Mouse (Mus musculus) CD8-positive naive resting alpha-beta T cell, adult 57 days (primary cell): Measurements from ENCODE around the gene Pafah1b3. TPM values are rescaled to one million over a fixed set of nuclear protein-coding genes. Genes with fewer than 3 reads are reported as not detected.

ENCODE experiments used
- total RNA-seq: library from RNA; stranded (reverse); gene quantifications from one replicate; pipeline ENCODE4 v1.2.4, GENCODE M21; 2023

The Pafah1b3 gene
- total RNA-seq, result 15.0 TPM

GRCm38 (mm10) chr7:25297454-25298325, at the start of gene Pafah1b3:
Gene Pafah1b3, minus strand, starts transcription at chr7:25297986.

GRCm38 (mm10) chr7:25316532-25317445, 19.0 kb upstream of the Pafah1b3 start, which contains the start of gene Megf8:
Gene Megf8, plus strand, starts transcription at chr7:25317164.

DNA sequence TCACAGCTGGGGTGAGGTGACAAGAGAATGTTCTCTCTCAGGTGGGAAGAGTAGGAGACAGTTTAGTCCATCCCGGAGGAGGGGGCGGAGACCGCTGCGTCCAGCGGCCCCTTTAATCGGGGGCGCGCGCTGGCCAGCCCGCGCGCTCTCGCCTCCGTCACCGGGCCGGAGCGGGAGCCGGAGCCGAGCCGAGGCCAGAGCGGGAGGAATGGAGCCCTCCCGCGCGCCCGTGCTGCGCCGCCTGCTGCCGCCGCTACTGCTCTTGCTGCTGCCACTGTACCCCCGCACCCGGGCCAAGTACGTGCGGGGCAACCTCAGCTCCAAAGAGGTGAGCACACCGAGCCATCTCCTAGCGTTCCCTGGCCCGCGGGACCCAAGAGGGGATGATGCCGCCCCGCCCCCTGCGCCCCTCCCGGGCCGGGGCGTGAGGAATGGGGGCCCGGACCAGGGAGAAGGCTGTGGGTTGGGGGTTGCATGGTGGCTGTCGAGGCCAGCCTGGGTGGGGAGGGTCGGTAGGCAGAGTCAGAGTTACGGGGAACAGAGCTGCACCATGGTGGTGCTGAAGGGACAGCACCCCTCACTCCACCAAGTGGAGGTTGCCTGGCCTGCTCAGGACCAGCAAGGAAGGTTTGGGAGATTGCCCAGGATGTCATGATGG, 8.3 kb upstream of the Pafah1b3 start, which contains the start of gene Tmem145:
Gene Tmem145 (plus strand): TSS at position 151 of the 658 bp plus-strand sequence.

DNA sequence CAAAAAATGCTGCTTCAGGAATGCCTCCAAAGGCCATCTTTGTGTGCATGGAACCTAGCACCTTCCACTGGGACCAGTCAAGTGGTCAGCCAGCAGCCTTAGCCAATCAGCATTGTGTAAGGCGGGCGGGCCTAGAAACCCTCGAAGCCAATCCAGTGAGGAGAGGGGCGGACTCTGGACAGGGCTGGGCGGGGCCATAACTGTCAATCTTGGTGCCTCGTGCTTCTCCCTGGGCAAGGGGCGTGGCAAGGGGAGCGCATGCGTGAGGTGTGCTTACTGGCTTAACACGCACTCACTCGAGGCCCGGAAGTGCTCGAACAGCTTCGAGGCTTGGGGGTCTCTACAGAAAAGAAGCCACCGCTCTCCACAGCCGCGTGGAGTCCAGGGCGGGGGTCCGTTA, 3.3 kb upstream of the Pafah1b3 start, which contains the start of gene Prr19:
Gene Prr19 (plus strand): TSS at position 349 of the 400 bp plus-strand sequence.

GRCm38 (mm10) chr7:25267301-25267750, 30.5 kb downstream of the Pafah1b3 start, which contains the start of gene Cic:
Gene Cic, plus strand, starts transcription at chr7:25267704.

DNA sequence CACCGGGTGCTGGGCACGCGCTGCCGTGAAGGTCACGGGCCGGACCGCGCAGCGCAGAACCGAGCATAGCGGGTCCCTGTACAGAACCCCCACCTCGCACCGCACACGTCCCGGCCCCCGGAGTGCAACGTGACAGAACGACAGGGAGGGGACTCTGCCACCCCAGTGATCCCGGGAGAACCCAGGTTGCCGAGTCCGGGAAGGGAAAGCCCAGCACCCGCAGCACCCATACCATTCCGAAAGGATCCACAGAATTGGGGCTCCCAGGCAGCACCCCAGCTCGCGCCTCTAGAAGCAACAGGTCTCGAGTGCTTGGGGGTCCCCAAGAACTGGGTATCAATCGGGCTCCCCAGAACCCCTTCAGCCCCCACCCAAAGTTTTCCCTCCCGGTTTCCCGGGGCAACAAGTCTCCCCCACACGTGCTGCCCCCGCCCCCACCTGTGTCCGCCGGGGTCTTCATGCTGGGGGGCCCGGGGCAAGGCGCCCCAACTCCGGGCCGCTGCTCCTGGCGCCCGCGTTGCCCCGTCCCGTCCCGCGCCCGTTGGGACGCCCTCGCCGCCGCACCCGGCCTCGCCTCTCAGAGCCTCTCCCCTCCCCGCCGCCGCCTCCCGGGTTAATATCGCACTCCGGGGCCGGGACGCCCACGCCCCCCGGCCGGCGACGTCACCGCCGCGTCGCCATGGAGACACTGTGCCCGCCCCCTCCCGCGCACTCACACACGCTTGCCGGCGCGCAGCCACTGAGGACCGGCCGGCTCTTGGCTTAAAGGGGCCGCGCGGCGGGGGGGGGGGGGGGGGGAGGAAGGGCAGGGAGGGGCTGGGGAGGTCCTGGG, 47.4 kb downstream of the Pafah1b3 start, which contains the start of gene Erf:
Gene Erf (minus strand): TSS at position 621 of the 832 bp plus-strand sequence.

Other genes with a start within 250 kb of the Pafah1b3 start
- 3.2 TPM for gene Grik5, start 225.6 kb downstream of the Pafah1b3 start, total RNA-seq
- 19.7 TPM for gene Zfp574, start 225.4 kb downstream of the Pafah1b3 start, total RNA-seq
- 22.4 TPM for gene Pou2f2, start 118.3 kb downstream of the Pafah1b3 start, total RNA-seq
- gene Dedd2, start 77.4 kb downstream of the Pafah1b3 start, total RNA-seq, result 91.3 TPM
- gene Zfp526, start 76.6 kb downstream of the Pafah1b3 start, total RNA-seq, result 19.5 TPM
- 90.8 TPM for gene Gsk3a, start 60.1 kb downstream of the Pafah1b3 start, total RNA-seq
- gene Erf, start 47.2 kb downstream of the Pafah1b3 start, total RNA-seq, result 38.9 TPM
- 342 TPM for gene Cic, start 30.3 kb downstream of the Pafah1b3 start, total RNA-seq
- gene Prr19, start 3.4 kb upstream of the Pafah1b3 start, total RNA-seq, result not detected
- not detected for gene Tmem145, start 8.1 kb upstream of the Pafah1b3 start, total RNA-seq
- gene Megf8, start 19.2 kb upstream of the Pafah1b3 start, total RNA-seq, result 0.89 TPM
- gene Cnfn, start 71.7 kb upstream of the Pafah1b3 start, total RNA-seq, result not detected
- gene Lipe, start 100.7 kb upstream of the Pafah1b3 start, total RNA-seq, result 13.0 TPM
- gene Cxcl17, start 114.9 kb upstream of the Pafah1b3 start, total RNA-seq, result not detected
- gene Ceacam1, start 179.6 kb upstream of the Pafah1b3 start, total RNA-seq, result 4.8 TPM
- 0.67 TPM for gene Ceacam2, start 241.9 kb upstream of the Pafah1b3 start, total RNA-seq